Mouse (Mus musculus) G1E-ER4 (cell line): Measurements from ENCODE around the gene Shoc2. TPM values are rescaled to one million over a fixed set of nuclear protein-coding genes. Genes with fewer than 3 reads are reported as not detected.

ENCODE experiments used
- GATA1 ChIP-seq: IDR thresholded peaks from one replicate; pipeline ENCODE4 v1.8.0; 2012; ENCODE audit warnings: low read length, inconsistent platforms
- polyA plus RNA-seq: library from polyadenylated mRNA; stranded (reverse); fragments of >175 nt; gene quantifications from 2 replicates; pipeline ENCODE4 v1.2.3, GENCODE M21; 2012

Shoc2 gene
- polyA plus RNA-seq, 1 experiment, result 3.4 TPM

DNA sequence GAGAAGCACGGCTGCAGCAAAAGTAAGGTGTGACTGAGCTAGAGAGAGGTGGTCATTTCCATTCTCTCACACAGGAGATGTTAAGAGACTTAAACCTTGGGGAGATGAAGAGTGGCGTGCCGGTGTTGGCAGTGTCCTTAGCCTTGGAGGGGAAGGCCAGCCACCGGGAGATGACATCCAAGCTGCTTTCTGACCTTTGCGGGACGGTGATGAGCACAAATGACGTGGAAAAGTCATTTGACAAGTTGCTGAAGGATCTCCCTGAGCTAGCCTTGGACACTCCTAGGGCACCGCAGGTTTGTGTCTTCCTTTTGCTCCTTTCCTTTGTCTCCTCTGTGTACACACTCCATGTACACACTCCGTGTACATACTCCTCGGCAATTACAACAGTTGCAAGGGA, 24.6 kb upstream of the Shoc2 start:
- TF ChIP-seq GATA1, result no peak

DNA sequence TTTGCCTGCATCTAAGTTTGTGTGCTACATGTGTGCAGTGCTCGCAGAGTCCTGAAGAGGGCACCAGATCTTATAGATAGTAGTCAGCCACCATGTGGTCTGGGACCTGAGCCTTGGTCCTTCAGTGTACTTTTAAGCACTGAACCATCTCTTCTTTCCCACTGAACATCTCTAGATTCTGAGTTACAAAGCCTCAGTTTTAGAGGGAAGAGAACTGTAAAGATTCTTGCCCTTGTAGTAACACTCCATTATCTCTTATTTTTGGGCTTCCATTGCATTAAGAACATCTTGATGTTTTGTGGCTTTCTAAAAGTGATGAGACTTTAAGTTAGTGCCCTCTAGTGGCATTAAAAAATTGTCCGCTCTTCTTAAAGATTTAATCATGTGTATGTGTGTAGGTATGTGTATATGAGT, 18.8 kb upstream of the Shoc2 start:
- no peak for TF ChIP-seq GATA1

DNA sequence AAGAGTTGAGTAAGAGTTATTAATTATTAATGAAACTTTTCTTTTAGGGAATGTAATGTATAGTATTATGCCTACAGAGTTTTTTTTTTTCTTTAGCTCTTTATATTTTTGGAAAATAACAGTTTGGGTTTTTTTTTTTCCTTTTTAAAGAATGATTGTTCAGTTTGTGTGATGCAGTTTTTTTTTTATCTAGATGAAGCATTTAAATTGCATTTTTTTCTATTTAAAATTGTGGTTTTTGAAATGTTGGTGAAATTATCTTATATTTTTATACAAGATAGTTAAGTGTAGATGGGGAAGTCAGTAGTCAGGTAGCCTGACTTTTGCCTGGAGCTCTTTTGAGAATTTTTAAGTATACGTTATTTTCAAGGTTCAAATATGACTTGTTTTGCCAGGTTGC, 17.4 kb upstream of the Shoc2 start:
- no peak for TF ChIP-seq GATA1

DNA sequence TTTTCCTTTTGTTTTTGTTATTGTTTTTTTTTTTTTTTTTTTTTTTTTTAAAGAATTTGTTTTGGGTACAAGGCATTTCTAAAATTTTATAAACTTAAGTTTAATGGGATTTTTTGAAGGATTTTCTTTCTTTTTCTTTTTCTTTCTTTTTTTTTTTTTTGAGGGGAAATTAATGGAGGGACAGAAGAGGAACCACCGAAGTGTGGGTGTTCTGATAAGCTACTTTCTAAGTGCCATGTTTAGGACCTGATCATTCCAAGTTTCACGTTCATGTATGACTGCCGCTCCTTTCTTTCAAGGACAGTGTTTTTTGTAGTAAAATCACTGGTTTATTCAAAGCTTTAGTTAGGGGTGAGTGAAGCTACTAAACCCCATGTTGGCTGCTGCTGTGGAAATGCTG, 14.9 kb upstream of the Shoc2 start:
- no peak for TF ChIP-seq GATA1

DNA sequence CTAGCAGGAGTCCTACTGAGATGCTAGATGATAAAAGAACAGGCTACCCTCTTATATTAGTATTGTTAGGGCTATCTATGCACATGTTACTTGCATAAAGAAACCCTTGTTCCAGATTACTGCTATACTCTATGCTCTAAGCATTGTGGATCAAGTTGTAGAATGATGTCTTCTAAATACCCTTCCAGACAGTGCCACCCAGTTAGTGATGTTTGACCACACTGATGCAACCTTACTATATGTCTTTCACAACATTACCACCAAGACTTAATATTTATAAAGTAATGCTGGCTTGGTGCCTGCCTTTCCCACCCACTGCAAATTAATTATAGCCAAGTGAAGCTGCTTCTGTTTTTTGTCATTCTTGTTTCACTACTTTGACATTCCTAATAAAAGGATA, 11.1 kb upstream of the Shoc2 start:
- no peak for TF ChIP-seq GATA1

DNA sequence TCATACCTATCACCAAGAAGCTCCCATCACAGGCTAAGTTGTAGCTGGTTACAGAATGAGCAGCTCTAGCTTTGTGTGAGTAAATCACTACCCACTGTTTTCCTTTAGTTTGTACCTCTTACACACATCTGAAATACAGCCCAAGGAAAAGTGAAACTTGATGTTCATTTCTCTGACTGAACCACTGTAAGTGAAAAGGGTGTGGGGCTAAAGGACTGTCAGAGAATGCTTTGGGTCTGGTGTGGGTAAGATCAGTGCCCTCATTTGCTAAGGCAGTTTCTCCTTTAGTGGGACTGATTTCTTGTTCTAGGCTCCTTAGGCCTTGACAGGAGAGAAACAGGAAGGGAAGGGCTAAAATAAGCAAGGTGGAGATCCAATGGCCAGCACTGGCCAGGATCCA, 10.1 kb upstream of the Shoc2 start:
- no peak for TF ChIP-seq GATA1

DNA sequence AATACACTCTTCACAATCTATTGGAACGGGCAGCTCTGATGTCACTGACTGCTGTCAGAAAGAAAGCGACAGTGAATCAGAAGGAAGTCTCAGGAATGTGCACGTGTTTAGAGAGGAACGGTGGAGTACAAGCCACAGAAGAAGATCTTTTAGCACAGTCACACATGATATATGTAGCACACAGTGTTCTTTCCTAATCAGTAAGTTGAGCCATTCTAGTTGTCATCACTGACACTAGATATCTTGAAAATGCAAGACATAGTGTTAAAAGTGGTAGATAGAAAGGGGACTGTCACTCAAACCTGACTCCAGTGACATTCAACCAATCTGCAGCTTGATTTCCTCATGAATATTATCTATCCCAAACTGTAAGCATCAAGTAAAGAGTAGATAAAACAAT, 4.6 kb upstream of the Shoc2 start:
- TF ChIP-seq GATA1, result peak; percentile 31

DNA sequence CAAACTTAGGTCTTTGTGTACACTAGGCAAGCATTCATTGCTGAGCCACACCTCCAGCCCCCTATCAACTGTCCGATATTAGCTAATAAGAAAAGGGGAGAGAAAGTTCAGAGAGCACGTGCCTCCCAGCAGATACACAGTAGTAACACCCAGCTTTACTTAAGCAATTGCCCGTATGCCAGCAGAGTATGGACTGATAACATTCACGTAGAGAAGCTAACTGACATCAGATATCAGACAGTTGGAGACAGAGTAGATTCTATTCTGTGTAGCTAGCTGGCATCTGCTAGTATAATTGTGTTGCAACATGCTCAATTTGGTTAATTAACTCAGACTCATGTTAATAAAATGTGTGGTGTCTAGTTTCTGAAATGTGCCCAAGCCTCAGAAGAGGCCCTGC, 3.0 kb upstream of the Shoc2 start:
- TF ChIP-seq GATA1, result no peak

DNA sequence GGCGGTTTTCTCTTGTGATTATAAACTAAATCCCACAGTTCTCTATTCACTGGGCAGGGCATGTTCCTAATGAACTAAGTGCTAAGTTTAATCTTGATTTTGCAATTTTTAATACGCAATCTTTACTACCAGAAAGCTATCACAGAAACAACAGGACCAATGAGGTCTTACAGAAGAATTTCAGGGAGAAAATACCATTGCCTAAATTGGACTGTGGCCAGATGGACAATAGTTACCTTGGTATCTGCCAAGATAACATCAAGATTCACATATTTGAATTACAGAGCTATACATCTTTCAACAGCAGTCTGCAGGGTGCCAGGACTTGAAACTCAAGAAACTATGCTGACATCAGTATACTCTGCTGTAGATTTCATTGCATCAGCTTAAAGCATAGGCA, 1.8 kb upstream of the Shoc2 start:
- TF ChIP-seq GATA1, result no peak

DNA sequence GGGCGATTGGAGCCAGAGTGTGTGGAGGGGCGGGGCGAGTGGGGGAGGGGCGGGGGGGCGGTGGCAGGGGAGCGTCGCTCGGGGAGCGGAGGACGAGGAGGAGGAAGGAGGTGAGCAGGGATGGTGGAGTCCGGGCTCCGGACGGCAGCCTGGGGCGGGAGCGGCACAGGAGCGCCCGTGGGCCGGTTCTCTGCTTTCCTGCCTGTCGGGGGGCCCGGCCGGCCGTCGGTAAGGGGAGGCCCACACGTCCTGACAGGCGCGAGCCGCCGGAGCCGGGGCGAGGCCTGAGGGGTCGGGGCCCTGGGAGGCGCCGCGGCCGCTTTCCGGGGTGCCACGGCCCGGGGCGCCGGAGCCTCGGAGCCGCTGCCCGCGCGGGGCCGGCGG, 672 bp downstream of the Shoc2 start:
- no peak for TF ChIP-seq GATA1

DNA sequence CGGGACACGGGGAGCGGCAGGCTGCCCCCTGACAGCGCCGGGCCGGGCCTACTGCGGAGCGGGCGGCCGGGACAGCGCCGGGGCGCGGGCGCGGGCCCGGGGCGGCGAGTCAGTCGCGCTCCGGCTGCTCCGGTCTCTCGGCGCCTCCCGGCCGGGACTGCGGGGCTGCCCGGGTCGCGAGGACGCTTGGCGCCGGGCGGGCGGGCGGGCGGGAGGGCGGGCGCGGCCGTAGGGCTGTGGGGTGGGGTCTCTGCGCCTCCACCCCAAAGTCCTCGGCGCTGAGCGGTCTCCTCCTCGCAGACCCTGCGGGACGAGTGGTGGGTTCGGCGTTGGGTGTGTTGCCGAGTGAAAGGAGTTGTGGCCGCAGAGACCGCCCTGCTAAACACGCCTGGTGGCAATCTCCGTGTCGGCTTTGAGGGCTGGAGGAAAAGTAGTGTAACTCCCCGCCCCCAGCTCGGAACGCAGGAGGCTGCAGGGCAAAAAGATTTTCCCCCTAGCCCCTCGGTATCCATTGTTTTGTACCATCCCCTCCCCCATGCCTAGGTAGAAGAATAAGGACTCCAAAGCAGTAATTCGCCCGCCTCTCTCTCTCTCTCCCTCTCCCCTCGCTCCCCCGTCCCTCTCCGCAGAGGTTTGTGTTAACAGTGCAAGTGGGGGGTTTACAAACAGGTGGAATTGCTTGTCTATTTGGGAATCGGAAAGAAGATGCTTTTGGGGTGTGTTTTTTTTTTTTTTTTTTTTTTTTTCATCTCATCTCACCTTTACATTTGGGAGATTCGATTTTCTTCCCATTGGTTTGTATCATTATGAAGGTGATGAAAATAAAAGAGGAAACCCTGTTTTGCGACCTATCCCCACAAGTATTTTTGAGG, 1.3 kb downstream of the Shoc2 start:
- TF ChIP-seq GATA1, result no peak

DNA sequence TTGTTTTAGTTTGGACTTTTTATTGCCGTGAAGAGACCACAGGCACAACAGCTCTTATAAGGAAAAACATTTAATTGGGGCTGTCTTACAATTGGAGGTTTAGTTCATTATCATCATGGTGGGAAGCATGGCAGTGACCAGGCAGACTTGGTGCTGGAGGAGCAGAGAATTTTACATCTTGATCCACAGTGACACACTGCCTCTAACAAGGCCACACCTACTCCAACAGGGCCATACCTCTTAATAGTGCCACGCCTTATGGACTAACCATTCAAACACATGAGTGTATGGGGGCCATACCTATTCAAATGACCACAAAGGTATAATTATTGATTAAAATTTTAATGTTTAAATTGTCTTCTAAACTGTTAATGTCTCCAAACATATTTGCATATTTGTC, 13.4 kb downstream of the Shoc2 start:
- no peak for TF ChIP-seq GATA1

DNA sequence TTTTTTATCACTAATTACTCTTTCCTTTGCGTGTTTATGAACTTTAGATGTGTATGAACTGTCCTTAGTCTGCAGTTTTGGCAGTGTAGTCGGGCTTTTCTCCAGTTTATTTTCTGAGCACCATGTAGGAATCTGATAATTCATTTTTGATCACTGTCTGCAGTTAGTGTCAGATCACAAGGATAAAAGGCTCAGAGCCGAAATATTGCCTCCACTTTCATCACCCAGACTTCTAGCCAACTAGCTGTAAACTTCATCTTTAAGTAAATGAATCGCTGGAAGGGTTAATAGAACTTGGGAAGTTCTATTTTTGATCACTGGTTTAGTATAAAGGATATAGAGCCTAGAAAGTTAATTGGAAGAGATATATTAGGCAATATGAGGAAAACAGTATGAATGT, 18.4 kb downstream of the Shoc2 start:
- TF ChIP-seq GATA1, result no peak

DNA sequence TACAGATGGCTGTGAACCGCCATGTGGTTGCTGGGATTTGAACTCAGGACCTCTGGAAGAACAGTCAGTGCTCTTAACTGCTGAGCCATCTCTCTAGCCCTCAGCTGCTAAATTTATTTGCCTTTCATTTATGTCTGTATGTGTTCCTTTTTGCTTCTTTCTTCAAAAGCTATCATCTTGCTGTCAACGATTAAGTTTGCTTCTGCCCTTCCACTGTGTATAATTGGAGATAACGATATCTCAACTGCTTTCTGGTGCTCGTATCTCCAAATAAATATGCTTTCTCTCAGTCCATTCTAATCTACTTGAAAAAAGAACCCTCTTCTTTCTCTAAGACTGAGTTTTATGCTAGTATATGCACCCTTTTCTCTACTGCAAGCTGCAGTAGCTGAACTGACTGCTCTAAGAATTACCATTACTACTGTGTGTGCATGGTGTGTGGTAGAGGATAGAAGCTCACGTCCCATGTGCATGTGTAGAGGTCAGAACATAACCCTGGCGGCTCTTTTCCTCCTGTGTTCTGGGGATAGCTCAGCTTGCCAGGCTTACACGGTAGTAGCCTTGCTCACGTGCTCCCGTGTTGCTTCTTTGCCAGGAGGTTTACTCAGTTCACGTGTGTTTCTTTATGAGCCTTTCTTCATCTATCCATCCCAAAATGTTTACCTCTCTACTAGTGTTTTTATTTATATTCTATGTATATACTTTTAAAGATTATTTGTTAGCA, 21.0 kb downstream of the Shoc2 start:
- TF ChIP-seq GATA1, result peak; percentile 51

DNA sequence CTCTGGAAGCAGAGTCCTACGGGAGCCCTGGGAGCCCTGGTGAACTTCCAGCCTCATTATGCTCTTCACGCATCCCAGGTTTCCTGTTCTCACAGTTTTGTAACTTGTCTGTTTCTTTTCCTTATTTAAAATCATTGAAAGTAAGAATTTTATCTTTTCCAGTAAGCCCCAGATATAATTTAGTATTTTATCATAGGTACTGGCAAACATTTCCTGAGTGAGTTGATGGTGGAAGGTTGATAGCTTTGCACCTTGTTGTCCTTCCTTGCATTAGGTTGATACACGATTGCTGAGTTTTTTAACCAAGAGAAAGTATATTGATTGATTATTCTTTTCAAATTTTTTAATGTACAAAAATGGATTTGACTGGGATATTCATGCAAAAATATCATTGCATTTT, 25.1 kb downstream of the Shoc2 start:
- no peak for TF ChIP-seq GATA1

DNA sequence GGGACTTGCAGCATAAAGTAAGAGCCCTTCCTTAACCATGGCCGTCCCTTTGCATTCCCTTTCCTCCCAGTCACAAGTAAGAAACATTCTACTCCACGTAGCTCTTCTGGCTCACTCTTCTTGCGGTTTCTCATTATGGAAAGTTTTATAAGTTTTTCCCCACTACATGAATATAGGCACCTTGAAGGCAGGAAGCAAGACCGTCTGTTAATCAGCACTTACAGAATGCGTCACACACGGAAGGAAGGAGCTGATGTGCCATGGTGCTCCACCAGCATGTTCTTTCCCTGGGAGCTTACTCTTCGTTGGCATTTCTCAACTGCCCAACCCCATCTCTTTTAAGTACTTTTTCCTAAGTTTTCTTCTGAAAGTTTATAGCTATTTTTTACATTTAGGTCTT, 27.8 kb downstream of the Shoc2 start:
- TF ChIP-seq GATA1, result no peak

DNA sequence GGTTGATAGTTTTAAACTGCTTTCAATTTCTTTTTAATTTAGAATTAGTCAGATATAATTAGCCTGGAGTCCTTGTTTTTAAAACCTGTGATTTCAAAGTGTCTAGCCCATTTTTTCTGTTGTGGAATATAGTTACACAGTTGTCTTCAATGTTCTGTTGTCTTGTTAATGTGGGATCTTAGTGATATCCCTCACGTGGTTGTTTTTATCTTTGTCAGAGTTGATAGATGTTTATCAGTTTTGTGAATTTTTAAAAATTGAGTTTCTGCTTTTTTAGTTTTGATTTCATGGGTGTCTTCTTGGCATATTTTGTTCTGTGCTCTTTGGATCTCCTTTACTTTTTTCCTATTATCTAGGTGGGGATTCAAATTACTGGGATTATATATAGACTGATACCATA, 29.6 kb downstream of the Shoc2 start:
- no peak for TF ChIP-seq GATA1
